Mouse (Mus musculus): ENCODE measurements at regions not wholly inside any gene's neighbourhood (a gene's known extent, or its start where the extent isn't known, plus 50 kb on each side); places are given as distances from the start of the nearest gene placed in this dataset.

DNA sequence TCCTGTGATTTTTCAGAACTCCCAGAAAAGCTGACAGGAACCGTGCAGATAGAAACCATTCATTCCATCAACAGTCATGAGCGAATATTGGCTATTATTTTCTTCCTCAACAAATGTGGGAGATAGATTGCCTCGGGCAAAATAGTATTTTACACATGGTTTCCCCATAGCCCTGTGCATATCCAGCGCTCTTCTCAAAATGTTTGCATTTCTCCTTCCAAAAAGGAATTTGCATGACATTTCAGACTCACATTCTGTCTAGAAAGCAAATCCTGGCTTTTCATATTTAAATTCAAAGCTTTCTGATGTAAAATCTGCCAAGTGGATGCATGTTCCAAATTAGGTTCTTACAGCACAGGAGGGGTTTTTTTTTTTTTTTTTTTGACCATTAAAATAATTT, 82.2 kb upstream of the Zfhx3 start:
- no peak for DNase-seq (ENCODE audit: low read depth, low spot score)

DNA sequence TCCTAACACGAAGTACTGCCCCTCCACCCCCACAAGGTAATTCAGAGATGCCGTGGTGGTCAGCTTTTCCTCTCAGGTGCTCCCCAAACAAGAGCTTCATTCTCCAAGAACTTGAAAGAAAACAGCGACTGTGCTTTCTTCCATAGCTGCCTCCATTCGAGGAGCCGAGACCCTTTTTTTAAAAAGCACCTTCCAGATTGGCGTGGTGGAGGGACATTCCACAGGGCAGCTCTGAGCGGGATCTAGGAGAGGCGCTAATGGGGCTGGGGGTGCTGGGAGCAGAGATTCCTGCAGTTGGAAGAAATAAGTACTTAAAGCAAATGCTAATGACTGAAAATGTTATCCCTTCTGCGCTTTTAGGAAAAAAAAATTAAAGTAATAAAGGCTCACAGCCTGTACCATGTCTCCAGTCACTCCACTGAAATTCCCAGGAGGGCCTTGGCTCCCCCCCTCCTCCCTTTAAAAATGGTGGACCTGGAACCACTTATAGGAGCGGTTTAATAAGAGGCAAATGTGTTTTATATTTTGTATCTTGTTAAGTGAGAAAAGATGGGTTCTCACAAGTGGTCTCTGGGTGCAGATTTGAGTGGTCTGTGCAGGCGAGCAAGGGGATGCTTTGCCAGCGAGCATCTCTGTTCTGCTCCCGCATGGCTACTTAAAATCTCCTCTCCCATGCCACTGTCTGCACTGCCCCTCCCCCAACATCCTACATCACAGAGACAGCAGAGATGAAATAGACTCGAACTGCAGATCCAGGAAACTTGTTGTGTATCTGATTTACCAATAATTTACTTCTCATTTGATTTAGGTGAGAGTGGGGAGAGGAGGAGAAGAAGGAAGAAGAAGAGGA, 77.4 kb upstream of the Zfhx3 start:
- no peak for DNase-seq (ENCODE audit: low read depth, low spot score)

DNA sequence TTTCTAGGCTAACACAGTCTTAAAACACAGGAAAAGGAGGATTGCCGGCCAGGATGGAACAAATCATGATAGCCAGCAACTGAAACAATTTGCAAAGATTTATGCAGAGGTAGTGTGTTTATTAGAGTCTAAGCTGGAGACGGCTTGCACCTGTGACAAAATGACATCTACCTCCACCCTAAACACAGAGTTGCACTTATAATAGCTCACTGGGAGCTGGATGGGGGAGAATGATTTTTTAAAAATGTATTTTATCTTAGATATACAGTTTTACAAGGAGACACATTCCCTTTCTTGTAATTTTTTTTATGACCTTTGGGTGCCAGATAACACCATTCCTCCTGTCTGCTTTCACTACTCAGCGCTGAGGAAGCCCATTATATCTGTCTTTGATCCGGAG, 76.7 kb upstream of the Zfhx3 start:
- DNase-seq (ENCODE audit: low read depth, low spot score), result no peak

DNA sequence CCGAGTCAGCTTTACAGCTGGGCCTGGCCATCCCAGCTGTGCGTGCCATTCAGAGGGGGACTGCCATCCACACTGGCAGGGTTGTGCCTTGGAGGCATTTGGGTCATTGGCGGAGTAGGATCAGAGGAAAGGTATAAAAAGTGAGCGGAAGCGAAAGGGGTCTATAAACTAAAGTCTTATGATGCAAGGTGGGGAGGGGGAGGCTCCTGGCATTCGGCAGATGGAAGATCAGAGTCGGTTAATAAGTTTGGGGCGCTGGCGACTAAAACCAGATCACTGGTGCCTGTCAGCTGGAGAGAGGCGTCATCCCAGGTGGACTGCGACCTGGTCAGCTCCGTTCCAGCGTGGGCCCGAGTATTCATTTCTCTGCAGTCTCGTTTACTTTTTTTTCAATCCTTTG, 70.7 kb upstream of the Zfhx3 start:
- no peak for DNase-seq (ENCODE audit: low read depth, low spot score)

DNA sequence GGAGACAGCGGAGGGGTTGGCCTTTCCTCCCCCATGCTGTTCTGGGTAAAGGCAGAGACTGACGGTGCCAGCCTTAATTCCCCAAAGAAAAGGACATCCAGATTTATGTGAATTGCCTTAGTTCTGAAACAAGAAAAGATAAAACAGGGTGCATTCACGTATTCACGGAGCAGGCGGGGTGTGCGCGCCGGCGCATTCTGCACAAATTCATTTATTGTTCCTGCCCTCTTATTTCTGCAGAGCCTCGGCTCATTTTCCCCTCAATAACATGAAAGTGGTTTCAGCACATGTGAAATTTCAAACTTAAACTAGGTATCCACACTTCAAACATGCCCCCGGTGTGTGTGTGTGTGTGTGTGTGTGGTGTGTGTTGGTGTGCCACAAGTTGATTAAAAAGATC, 70.3 kb upstream of the Zfhx3 start:
- DNase-seq (ENCODE audit: low read depth, low spot score), result no peak

GRCm38 (mm10) chr8:107876455-107876854, 66.0 kb upstream of the Zfhx3 start:
- DNase-seq (ENCODE audit: low read depth, low spot score), result no peak

DNA sequence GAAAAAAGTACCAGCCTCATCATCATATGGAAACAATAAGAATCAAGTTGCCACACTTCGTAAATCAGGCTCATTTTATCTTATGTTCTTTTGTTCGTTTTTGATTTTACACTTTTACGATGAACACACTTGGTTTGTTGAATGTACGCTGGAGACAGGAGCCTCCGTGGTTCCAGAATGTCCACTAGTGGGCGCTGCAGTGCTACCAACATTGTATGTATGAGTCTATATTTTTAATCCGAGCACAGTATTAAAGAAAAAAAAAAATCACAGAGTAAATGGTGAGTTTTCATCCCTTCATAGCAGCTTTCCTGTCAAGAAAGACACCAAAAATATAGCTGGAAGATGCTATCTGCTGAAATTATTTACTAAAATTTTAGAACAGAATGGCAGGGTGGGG, 60.6 kb upstream of the Zfhx3 start:
- peak; percentile 45 for DNase-seq (ENCODE audit: low read depth, low spot score)

DNA sequence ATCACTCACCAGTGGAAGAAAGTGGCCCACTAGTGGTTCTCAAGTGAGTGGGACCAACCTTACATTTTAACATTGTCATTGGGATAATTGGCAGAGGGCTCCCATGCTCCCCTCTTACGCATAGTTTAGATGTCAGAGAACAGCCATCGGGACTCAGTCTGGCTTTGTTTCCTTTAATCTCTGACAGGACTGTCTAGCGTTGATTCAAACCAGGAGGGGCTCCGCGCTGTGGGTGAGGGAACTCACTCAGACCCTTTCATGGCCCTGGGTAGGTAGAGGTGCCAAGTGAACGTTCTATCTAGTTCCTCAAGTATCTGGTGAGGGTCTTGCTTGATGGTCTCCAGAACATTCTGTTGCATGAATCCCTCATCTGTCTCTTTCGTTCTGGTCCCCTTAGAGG, 56.9 kb upstream of the Zfhx3 start:
- DNase-seq (ENCODE audit: low read depth, low spot score), result no peak

DNA sequence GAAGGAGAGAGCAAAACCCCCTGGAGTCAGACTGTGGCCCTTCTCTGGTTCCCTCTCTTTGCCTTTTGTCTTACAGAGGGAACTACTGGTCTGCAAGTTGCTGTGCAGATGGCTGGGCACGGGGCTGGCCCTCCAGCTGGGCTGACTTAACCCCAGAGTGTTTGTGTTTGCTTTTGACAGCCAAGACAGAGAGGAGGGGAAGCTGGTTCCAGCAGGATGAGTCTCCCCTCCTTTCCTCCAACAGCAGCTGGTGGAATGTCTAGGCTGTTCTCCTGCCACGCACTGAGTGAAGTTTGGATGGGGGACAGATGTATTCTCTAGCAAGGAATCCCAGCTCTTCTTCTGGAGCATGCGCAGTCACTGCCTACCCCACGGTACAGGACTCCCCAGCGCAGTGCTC, 56.5 kb upstream of the Zfhx3 start:
- no peak for DNase-seq (ENCODE audit: low read depth, low spot score)

DNA sequence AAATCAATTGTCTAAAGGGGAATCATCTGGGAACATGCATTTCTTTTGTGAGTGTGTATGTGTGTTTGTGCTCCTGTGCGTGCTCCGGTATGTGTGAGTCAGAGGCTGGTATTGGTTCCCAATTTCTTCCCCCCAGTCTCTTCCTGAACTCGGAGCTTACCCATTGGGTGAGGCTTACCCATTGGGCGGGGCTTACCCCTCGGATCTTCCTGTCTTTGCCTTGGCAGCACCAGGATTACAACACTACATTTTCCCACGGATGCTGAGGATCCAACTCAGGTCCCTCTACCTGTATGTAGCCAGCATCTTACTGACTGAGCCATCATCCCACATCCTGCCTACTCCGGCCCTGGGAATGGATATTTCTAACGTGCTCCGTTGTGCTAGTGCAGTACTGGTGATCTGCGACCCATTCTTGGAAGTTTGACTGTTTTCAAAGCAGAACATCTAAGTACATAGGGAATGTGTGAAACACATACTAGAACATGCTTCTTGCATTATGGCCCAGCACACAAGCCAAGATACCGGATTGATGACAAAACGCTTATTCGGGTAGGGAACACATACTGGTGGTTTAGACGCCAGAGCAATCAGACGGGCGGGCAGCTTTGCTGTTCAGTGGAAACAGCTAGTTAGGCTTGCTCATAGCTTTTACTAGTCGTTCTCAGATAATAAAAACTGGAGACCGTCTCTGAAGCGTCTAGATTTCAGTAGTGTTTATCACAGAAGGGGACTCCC, 55.8 kb upstream of the Zfhx3 start:
- no peak for DNase-seq (ENCODE audit: low read depth, low spot score)

- no peak for DNase-seq (ENCODE audit: low read depth, low spot score)
Observed at GRCm38 (mm10) chr8:107887333-107887732, 55.1 kb upstream of the Zfhx3 start.

- DNase-seq (ENCODE audit: low read depth, low spot score), result no peak
Observed at GRCm38 (mm10) chr8:107890922-107891321, 51.5 kb upstream of the Zfhx3 start.

Data from CD4-positive, CD25-positive, alpha-beta regulatory T cell, adult 2 months (primary cell).